Mouse (Mus musculus) bone marrow macrophage, adult 2 months (primary cell): ENCODE measurements around the gene Il22.
"Not testable (repeated sequence)": the region's sequence is repeated elsewhere in the genome, so short reads cannot be mapped to it uniquely, and the experiment has no call there.

Experiments
- CTCF ChIP-seq: IDR thresholded peaks from 2 replicates; pipeline ENCODE4 v1.5.1; 2012; ENCODE audit warnings: low read depth, mild to moderate bottlenecking, low read length, moderate library complexity
- POLR2A ChIP-seq: IDR thresholded peaks from 2 replicates; pipeline ENCODE4 v1.6.1; 2012; ENCODE audit warnings: mild to moderate bottlenecking, low read depth, low read length, borderline replicate concordance

GRCm38 (mm10) chr10:118227629-118228028 is 22.9 kb downstream of the Il22 start:
- TF ChIP-seq CTCF, POLR2A: not testable (repeated sequence)
